17 mouse cellular contexts compared by ENCODE assay signal in genomic region chr10:117556027-117556789, GRCm38 (mm10).
DNase-seq lines count a peak whose midpoint lies in the region; ATAC-seq and TF ChIP-seq lines count a peak whose summit lies in the region.
"Had no signal": no experiment of that assay in that cellular context is flagged by ENCODE, and none has a peak within 500 bp of the region (broad histone marks: within the 10 kb centered on the region; RNA-seq: fewer than 3 reads in every experiment).

No protein-coding gene starts in this region.

- no peak for TF ChIP-seq POLR2A in CH12.LX (IDR thresholded peaks at IDR 0.05; ENCODE audit: low read depth, low read length)

- peaks cover 38% of the 10 kb centered on the region for H3K4me1 ChIP-seq in embryonic facial prominence, embryonic 13.5 days
- H3K4me1 ChIP-seq in embryonic facial prominence, embryonic 10.5 days = peaks cover 30% of the 10 kb centered on the region
- peaks cover 2 to 25% of the 10 kb centered on the region in 2 experiments; a peak in 3 of 4 replicates for H3K4me1 ChIP-seq in CH12.LX (ENCODE audit: control insufficient read depth in 1 of 2, insufficient read depth in 2 of 2)
- H3K4me1 ChIP-seq in limb, embryonic 13.5 days = peaks cover 55% of the 10 kb centered on the region
- H3K4me1 ChIP-seq: heart, embryonic 15.5 days had no signal

- TF ChIP-seq EP300 in CH12.LX (IDR thresholded peaks at IDR 0.05; ENCODE audit: low read length) = no peak

- H3K9ac ChIP-seq in embryonic facial prominence, embryonic 13.5 days = no peak overlapping the region
- H3K9ac ChIP-seq in CH12.LX (ENCODE audit: insufficient read depth, low read depth) = no peak overlapping the region
- no peak overlapping the region for H3K9ac ChIP-seq in limb, embryonic 13.5 days
- H3K9ac ChIP-seq: heart, embryonic 15.5 days; midbrain, embryonic 13.5 days had no signal

- H3K36me3 ChIP-seq in embryonic facial prominence, embryonic 13.5 days = no peaks in the 10 kb centered on the region
- H3K36me3 ChIP-seq in embryonic facial prominence, embryonic 10.5 days (replicated peaks) = no peaks in the 10 kb centered on the region
- H3K36me3 ChIP-seq in CH12.LX (replicated peaks in 1 of 2; ENCODE audit: control insufficient read depth in 1 of 2, insufficient read depth in 1 of 2, low read length in 1 of 2) = no peaks in the 10 kb centered on the region
- H3K36me3 ChIP-seq in limb, embryonic 13.5 days = no peaks in the 10 kb centered on the region
- H3K36me3 ChIP-seq: heart, embryonic 15.5 days; hindbrain, embryonic 10.5 days; midbrain, embryonic 13.5 days had no signal

- no peaks in the 10 kb centered on the region for H3K9me3 ChIP-seq in embryonic facial prominence, embryonic 13.5 days
- H3K9me3 ChIP-seq in embryonic facial prominence, embryonic 10.5 days = no peaks in the 10 kb centered on the region
- H3K9me3 ChIP-seq in CH12.LX (replicated peaks; ENCODE audit: low read length) = peaks cover 4% of the 10 kb centered on the region
- H3K9me3 ChIP-seq in limb, embryonic 13.5 days = no peaks in the 10 kb centered on the region
- H3K9me3 ChIP-seq: heart, embryonic 15.5 days; hindbrain, embryonic 10.5 days; midbrain, embryonic 13.5 days had no signal

- H3K4me2 ChIP-seq in embryonic facial prominence, embryonic 13.5 days = peak overlapping the region; percentile 19; the same call in 1 of the 2 replicates
- H3K4me2 ChIP-seq in CH12.LX (ENCODE audit: insufficient read depth, low read depth, poor library complexity, severe bottlenecking) = peak overlapping the region; percentile 74; the same call in 1 of the 2 replicates
- H3K4me2 ChIP-seq in limb, embryonic 13.5 days (replicated peaks) = peak overlapping the region; percentile 21; the same call in 1 of the 2 replicates
- H3K4me2 ChIP-seq: heart, embryonic 15.5 days; midbrain, embryonic 13.5 days had no signal

- H3K27me3 ChIP-seq in embryonic facial prominence, embryonic 13.5 days = peaks cover 4% of the 10 kb centered on the region; the same call in 1 of the 2 replicates
- H3K27me3 ChIP-seq in embryonic facial prominence, embryonic 10.5 days (replicated peaks; ENCODE audit: low read depth, poor library complexity, severe bottlenecking) = peaks cover 5% of the 10 kb centered on the region
- H3K27me3 ChIP-seq in CH12.LX (replicated peaks) = peaks cover 26% of the 10 kb centered on the region
- H3K27me3 ChIP-seq in limb, embryonic 13.5 days = no peaks in the 10 kb centered on the region
- H3K27me3 ChIP-seq: heart, embryonic 15.5 days; midbrain, embryonic 13.5 days; Patski had no signal

- 39% methylated on average over 15 of the region's 15 CpGs for WGBS in embryonic facial prominence, embryonic 13.5 days
- 50% methylated on average over 15 of the region's 15 CpGs for WGBS in embryonic facial prominence, embryonic 10.5 days
- 22% methylated on average over 15 of the region's 15 CpGs for WGBS in limb, embryonic 13.5 days

- no peak for ATAC-seq in embryonic facial prominence, embryonic 13.5 days (ENCODE audit: insufficient number of reproducible peaks, insufficient read depth, low FRiP score, low TSS enrichment, low read depth)
- ATAC-seq in limb, embryonic 13.5 days (ENCODE audit: low FRiP score, low read depth) = no peak
- ATAC-seq: forebrain, embryonic 14.5 days; midbrain, embryonic 13.5 days; Patski had no signal

- no peak for TF ChIP-seq RAD21 in CH12.LX (IDR thresholded peaks at IDR 0.05; ENCODE audit: low read depth, low read length)

- no peak for DNase-seq in embryonic facial prominence, embryonic 10.5 days (ENCODE audit: low spot score)
- DNase-seq in layer of hippocampus, adult 2 months (ENCODE audit: low spot score in 2 of 2) = no peak
- no peak for DNase-seq in layer of hippocampus, postnatal 14 days (ENCODE audit: low spot score in 2 of 2)
- no peak for DNase-seq in CH12.LX (ENCODE audit: extremely low read depth)
- no peak for DNase-seq in cerebellum, adult 9-10 months
- DNase-seq in spleen, adult 18-20 months = no peak
- DNase-seq: heart, adult 11 months; kidney, adult 11 months; layer of hippocampus, adult 9-11 months; right cerebral cortex, postnatal 14 days had no signal

- H3K79me2 ChIP-seq in CH12.LX (replicated peaks; ENCODE audit: control insufficient read depth, extremely low read depth, insufficient read depth, poor library complexity, severe bottlenecking) = no peaks in the 10 kb centered on the region

- 0 out of 2 replicates have a peak, but pooled peaks have one; percentile 16 for TF ChIP-seq CTCF in layer of hippocampus, adult 2 months (conservative IDR thresholded peaks at IDR 0.05)
- TF ChIP-seq CTCF in CH12.LX (conservative IDR thresholded peaks at IDR 0.05 in 1 of 2, IDR thresholded peaks at IDR 0.05 in 1 of 2; ENCODE audit: low read depth in 2 of 2, low read length in 2 of 2) = no peak

- no peak overlapping the region for H3K27ac ChIP-seq in embryonic facial prominence, embryonic 13.5 days
- no peak overlapping the region for H3K27ac ChIP-seq in embryonic facial prominence, embryonic 10.5 days (replicated peaks)
- H3K27ac ChIP-seq in layer of hippocampus, adult 2 months = no peak overlapping the region
- H3K27ac ChIP-seq in CH12.LX (ENCODE audit: insufficient read depth, low read depth) = no peak overlapping the region
- H3K27ac ChIP-seq in limb, embryonic 13.5 days = no peak overlapping the region
- H3K27ac ChIP-seq: heart, embryonic 15.5 days; hindbrain, embryonic 10.5 days; midbrain, embryonic 13.5 days had no signal

- dilution Hi-C loops in CH12.LX (cut with MboI; ENCODE audit: extremely low pct_ligation_motif_present, extremely low pct_unique_long_range_greater_than_20kb, low sequenced_read_pairs) = no loop called here

- in situ Hi-C loops in CH12.LX (cut with MboI; ENCODE audit: low pct_ligation_motif_present, low pct_unique_long_range_greater_than_20kb, low sequenced_read_pairs) = no loop called here

- H3K4me3 ChIP-seq in embryonic facial prominence, embryonic 13.5 days = no peak overlapping the region
- H3K4me3 ChIP-seq in embryonic facial prominence, embryonic 10.5 days = no peak overlapping the region
- H3K4me3 ChIP-seq in layer of hippocampus, adult 2 months = no peak overlapping the region
- H3K4me3 ChIP-seq in CH12.LX (replicated peaks in 1 of 3; ENCODE audit: low read depth in 2 of 3, low read length in 2 of 3, poor library complexity in 1 of 3) = no peak overlapping the region
- no peak overlapping the region for H3K4me3 ChIP-seq in limb, embryonic 13.5 days
- H3K4me3 ChIP-seq: heart, embryonic 15.5 days; hindbrain, embryonic 10.5 days; midbrain, embryonic 13.5 days had no signal

TF ChIP-seq in CH12.LX, 34 proteins besides CTCF, POLR2A, EP300 and RAD21:
- TF ChIP-seq ZNF384 (IDR thresholded peaks at IDR 0.05; ENCODE audit: low read depth, low read length) = no peak
- no peak for TF ChIP-seq ZMIZ1 (IDR thresholded peaks at IDR 0.05; ENCODE audit: low read depth, low read length)
- TF ChIP-seq HCFC1 (IDR thresholded peaks at IDR 0.05; ENCODE audit: low read depth, low read length) = no peak
- no peak for TF ChIP-seq GABPA (IDR thresholded peaks at IDR 0.05; ENCODE audit: insufficient replicate concordance, low read depth, low read length)
- TF ChIP-seq ZC3H11A (IDR thresholded peaks at IDR 0.05; ENCODE audit: low read depth, low read length) = no peak
- TF ChIP-seq USF2 (conservative IDR thresholded peaks at IDR 0.05; ENCODE audit: low read depth, low read length) = no peak
- TF ChIP-seq ELF1 (IDR thresholded peaks at IDR 0.05; ENCODE audit: low read depth, low read length) = no peak
- TF ChIP-seq BHLHE40 (IDR thresholded peaks at IDR 0.05; ENCODE audit: low read depth, low read length) = no peak
- no peak for TF ChIP-seq MAX (IDR thresholded peaks at IDR 0.05; ENCODE audit: low read length)

Comparison
In these comparisons a context has a peak if more than half of its experiments do, and no peak if none do; other contexts are left out.
1. H3K4me2 ChIP-seq: peak in every context shown above with its lines; median percentile 74 in CH12.LX; 21 in limb, embryonic 13.5 days; 19 in embryonic facial prominence, embryonic 13.5 days.